Mouse (Mus musculus): Measurements from ENCODE around the gene 2510002D24Rik. TPM values are rescaled to one million over a fixed set of nuclear protein-coding genes. Genes with fewer than 3 reads are reported as not detected.

The 2510002D24Rik gene
- 52.4 and 56.7 TPM in 2 replicates for polyA plus RNA-seq (2012)

GRCm38 (mm10) chr16:18836468-18837208, at the start of gene 2510002D24Rik, which contains the start of gene Gm28539:
2510002D24Rik (plus strand) TSS chr16:18836578.
Gm28539 (plus strand) TSS chr16:18836584.

DNA sequence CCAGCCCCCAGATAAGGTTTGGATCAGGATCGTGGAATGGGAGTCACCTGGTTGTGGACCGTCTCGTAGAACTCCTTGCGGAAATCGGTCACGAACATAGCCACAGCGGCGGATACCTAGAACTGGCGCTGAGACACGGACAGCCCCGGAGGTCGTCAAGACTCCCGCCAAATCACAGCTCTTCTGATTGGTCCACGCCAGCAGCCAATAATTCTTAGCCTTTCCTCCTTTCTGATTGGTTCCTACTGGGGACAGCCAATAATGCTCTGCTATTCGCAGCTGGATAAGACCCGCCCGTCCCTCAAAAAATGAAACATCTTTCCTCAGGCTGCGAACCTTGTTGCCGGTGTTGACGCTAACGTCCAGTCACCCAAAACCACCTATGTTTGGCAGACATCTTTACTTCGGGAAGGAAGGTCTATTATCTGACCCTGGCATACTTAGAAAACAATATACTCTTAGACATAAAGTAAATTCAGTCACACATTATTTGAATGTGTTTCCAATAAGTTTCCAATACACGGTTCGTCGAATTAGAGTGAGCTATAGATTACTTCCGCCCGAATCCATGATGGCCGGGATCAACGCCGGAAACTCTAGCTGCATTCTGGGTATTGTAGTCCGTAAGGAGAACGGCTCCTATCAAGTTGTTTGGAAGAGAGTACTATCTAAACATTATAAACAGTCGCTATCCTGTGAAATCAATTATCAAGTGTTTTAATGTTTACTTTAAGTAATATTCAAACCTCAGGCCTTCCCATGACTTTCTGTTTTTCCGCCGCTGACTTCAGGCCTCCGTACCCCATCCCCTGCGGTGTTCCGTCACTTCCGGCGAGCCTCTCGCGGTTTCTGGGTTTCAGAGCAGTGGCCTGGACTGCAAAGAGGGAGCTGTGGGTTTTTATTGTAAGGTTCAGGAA, 24.7 kb upstream of the 2510002D24Rik start, which contains the start of the genes Ufd1 and Cdc45:
Gene Ufd1 (plus strand): TSS at position 312 of the 917 bp plus-strand sequence.
Gene Cdc45 (minus strand): TSS at position 520 of the 917 bp plus-strand sequence.

DNA sequence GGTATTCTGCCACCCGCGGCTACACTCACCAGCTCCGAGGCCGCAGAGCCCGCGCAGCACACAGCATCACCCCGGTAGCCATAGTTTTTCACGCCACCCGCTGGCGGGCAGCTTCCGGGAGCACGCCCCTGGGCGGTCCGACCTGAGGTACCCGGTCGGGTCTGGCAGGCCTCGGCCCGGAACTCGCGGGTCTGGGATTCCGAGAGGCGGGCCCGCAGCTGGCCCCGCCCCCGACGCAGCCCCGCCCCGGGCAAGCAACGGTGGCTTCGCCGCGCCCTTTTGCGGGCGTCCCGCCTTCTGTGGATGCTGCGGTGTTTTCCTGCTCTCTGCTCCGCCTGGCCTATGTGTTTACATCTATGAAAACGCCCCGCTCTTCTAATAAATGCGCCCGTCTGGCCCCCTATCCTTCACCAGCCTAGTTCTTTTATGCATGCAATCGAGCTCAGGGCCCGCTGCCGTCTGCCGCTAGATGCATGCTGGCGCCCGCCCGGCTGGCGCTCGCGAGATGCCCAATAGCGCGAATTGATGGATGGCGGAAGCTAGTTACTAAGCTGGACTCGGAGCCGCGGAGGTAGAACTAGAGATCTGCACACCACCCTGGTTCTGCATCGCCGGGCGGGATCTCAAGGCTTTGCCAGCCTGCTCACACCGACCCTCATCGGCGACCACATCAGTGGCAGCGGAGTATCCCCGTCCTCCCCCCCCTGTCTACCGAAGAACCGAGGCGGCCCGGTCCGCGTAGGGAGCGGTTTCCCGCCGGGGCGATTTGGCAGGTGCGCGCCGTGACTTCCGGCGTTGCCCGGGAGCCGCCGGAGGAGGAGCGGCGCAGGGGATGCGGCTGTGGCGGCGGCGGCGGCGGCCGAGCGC, 40.3 kb downstream of the 2510002D24Rik start, which contains the start of the genes Mrpl40 and Hira:
Gene Mrpl40 (minus strand): TSS at position 421 of the 867 bp plus-strand sequence.
Gene Hira (plus strand): TSS at position 596 of the 867 bp plus-strand sequence.

Other genes starting within 250 kb of the 2510002D24Rik start
- gene Tbx1, start 245.9 kb upstream of the 2510002D24Rik start, polyA plus RNA-seq (2012) = 0.02 and 0.05 TPM in 2 replicates
- 39.2 and 52.5 TPM in 2 replicates for gene Gp1bb, start 214.2 kb upstream of the 2510002D24Rik start, polyA plus RNA-seq (2012)
- gene Gm49601, start 210.2 kb upstream of the 2510002D24Rik start, polyA plus RNA-seq (2012) = 2.0 and 4.7 TPM in 2 replicates
- 6.9 and 10.6 TPM in 2 replicates for gene Sept5, start 206.6 kb upstream of the 2510002D24Rik start, polyA plus RNA-seq (2012)
- 0.13 TPM in 1 of 2 replicates, not detected in the other for gene Cldn5, start 59.7 kb upstream of the 2510002D24Rik start, polyA plus RNA-seq (2012)
- gene Ufd1, start 24.8 kb upstream of the 2510002D24Rik start, polyA plus RNA-seq (2012) = 9.6 and 10.8 TPM in 2 replicates
- 22.4 and 27.9 TPM in 2 replicates for gene Cdc45, start 24.6 kb upstream of the 2510002D24Rik start, polyA plus RNA-seq (2012)
- gene Gm28539, start within 50 bp of the 2510002D24Rik start, polyA plus RNA-seq (2012) = not detected in 2 replicates
- 13.5 and 14.5 TPM in 2 replicates for gene Mrpl40, start 40.3 kb downstream of the 2510002D24Rik start, polyA plus RNA-seq (2012)
- gene Hira, start 40.5 kb downstream of the 2510002D24Rik start, polyA plus RNA-seq (2012) = 25.6 and 31.1 TPM in 2 replicates